Mouse (Mus musculus) heart, postnatal 0 days (tissue): ENCODE measurements around the gene Mettl7a3. TPM values are rescaled to one million over a fixed set of nuclear protein-coding genes. Genes with fewer than 3 reads are reported as not detected.
"Not testable (repeated sequence)": the region's sequence is repeated elsewhere in the genome, so short reads cannot be mapped to it uniquely, and the experiment has no call there.

Source experiments
- ATAC-seq: fragments of 200-750 bp; cut with Nextera tagmentation; 2 replicates; pipeline ENCODE4 v1.8.0; 2017; ENCODE audit warnings: low read depth, moderate number of reproducible peaks, moderate library complexity; ENCODE audit not compliant: insufficient read depth
- DNase-seq: peaks from one replicate; pipeline ENCODE4 v3.0.0-alpha.2; 2016; ENCODE audit warnings: low spot score
- H3K27ac ChIP-seq: fragments of 300-500 bp; sonication (generic); 2 replicates; pipeline ENCODE4 v1.5.1; 2014; ENCODE audit warnings: low read depth, mild to moderate bottlenecking
- H3K27me3 ChIP-seq: fragments of 300-500 bp; sonication (generic); 2 replicates; pipeline ENCODE4 v1.6.1; 2014; ENCODE audit warnings: low read length, mixed read lengths; ENCODE audit not compliant: control insufficient read depth, insufficient read depth
- H3K36me3 ChIP-seq: fragments of 300-500 bp; sonication (generic); replicated peaks from 2 replicates; pipeline ENCODE4 v1.6.1; 2014; ENCODE audit warnings: low read length, mixed read lengths; ENCODE audit not compliant: control insufficient read depth, insufficient read depth
- H3K4me1 ChIP-seq: fragments of 300-500 bp; sonication (generic); 2 replicates; pipeline ENCODE4 v1.6.1; 2014; ENCODE audit warnings: antibody characterized with exemption; ENCODE audit not compliant: control insufficient read depth, insufficient read depth
- H3K4me2 ChIP-seq: fragments of 300-500 bp; sonication (generic); 2 replicates; pipeline ENCODE4 v1.6.1; 2014; ENCODE audit warnings: low read depth, mild to moderate bottlenecking, low read length, moderate library complexity
- H3K4me3 ChIP-seq: fragments of 300-500 bp; sonication (generic); 2 replicates; pipeline ENCODE4 v1.5.1; 2014; ENCODE audit warnings: low read depth, low read length
- H3K9ac ChIP-seq: fragments of 300-500 bp; sonication (generic); replicated peaks from 2 replicates; pipeline ENCODE4 v1.6.1; 2014; ENCODE audit warnings: low read depth, low read length, mixed read lengths
- H3K9me3 ChIP-seq: fragments of 300-500 bp; sonication (generic); replicated peaks from 2 replicates; pipeline ENCODE4 v1.6.1; 2016; ENCODE audit warnings: low read length; ENCODE audit not compliant: control insufficient read depth
- CTCF ChIP-seq: IDR thresholded peaks from 2 replicates; pipeline ENCODE4 v1.5.1; 2016; ENCODE audit warnings: antibody characterized with exemption, control low read depth, low read depth
- EP300 ChIP-seq: IDR thresholded peaks from 2 replicates; pipeline ENCODE4 v1.6.1; 2016; ENCODE audit warnings: antibody characterized with exemption, low read depth
- WGBS: fragments of 180-500 bp; shearing (Covaris S2); extraction: QIAGEN DNeasy Blood & Tissue Kit; methylation state at CpG from one replicate; pipeline ENCODE4 v1.1.7; 2014; 5-methylcytosine and 5-hydroxymethylcytosine counted together
- polyA plus RNA-seq: library from polyadenylated mRNA; unstranded; fragments of >200 nt; fragmentation: Nextera tagmentation; extraction: Ambion mirVana; gene quantifications from 2 replicates; pipeline ENCODE4 v1.2.1, GENCODE M21; 2015
- total RNA-seq: library from RNA; depleted of rRNA; stranded (reverse); fragments of >200 nt; gene quantifications from 2 replicates; pipeline ENCODE4 v1.2.3, GENCODE M21; 2014; ENCODE audit warnings: low replicate concordance

Gene Mettl7a3
- total and polyA plus RNA-seq, 2 experiments from 2014 or later = not detected

DNA sequence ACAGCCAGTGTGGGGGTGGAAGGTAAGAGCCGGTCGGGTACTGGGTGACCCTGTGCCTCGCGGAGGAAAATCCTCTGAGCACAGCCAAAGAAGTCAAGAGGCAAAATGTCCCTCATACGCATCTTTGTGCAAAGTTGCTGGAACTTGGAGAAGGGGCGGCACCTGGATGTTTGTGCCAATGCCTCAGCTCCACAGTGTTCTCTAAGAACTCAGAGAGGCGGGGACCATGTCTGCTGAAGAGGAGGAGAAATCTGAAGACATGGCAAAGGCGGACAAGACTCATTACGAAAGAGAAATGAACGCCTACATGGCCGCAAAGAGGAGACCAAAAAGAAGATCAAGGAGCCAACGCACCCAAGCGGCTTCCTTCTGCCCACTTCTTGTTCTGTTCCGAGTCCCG, 33.2 kb upstream of the Mettl7a3 start:
- DNase-seq (no peak), ATAC-seq (no peak)
- H3K27me3 ChIP-seq = no peaks in the 10 kb centered on the region
- TF ChIP-seq EP300 = no peak
- TF ChIP-seq CTCF = no peak
- H3K36me3 ChIP-seq = no peaks in the 10 kb centered on the region
- no peak overlapping the region for H3K27ac ChIP-seq
- no peak overlapping the region for H3K4me3 ChIP-seq
- peaks cover 3% of the 10 kb centered on the region; the same call in 1 of the 2 replicates for H3K4me1 ChIP-seq
- no peaks in the 10 kb centered on the region for H3K9me3 ChIP-seq
- 83% methylated on average over 15 of the region's 15 CpGs for WGBS
- no peak overlapping the region for H3K9ac ChIP-seq
- H3K4me2 ChIP-seq = no peak overlapping the region

DNA sequence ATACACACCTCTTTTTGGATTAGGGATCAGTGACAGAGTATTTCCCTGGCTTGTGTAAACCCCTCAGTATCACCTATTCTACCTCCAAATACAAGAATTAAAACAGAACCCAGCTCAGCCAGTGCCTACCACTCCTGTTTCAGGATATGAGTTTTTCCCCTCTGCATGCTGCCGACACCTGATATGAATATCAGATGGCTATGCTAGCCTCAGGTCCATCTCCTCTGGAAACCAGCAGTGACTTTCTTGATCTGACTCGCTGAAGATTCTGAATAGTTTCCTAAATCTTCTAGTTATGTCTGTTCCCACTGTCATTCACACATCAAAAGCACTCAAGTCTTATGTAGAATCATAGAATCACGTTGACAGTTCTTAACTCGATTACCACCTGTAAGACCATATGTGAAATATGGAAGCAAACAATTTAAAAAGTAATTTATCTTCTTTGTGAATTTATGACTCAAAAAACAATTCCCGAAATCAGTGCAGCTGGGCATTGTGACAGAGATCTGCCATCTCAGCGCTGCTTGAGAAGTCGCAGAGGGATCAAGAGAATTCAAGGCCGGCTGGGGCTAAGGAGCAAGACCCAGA, 31.2 kb upstream of the Mettl7a3 start:
- Histone ChIP-seq H3K4me2 (peak overlapping the region; percentile 85), H3K9me3 (no peaks in the 10 kb centered on the region), H3K27me3 (no peaks in the 10 kb centered on the region), H3K4me3 (peak overlapping the region; percentile 62; the same call in 1 of the 2 replicates), H3K36me3 (no peaks in the 10 kb centered on the region), H3K4me1 (peaks cover 3% of the 10 kb centered on the region; the same call in 1 of the 2 replicates), H3K9ac (peak overlapping the region; percentile 72), H3K27ac (peak overlapping the region; percentile 92)
- TF ChIP-seq EP300 = no peak
- no peak for TF ChIP-seq CTCF
- WGBS = 60% methylated on average over 8 of the region's 8 CpGs
- DNase-seq = no peak
- no peak for ATAC-seq

DNA sequence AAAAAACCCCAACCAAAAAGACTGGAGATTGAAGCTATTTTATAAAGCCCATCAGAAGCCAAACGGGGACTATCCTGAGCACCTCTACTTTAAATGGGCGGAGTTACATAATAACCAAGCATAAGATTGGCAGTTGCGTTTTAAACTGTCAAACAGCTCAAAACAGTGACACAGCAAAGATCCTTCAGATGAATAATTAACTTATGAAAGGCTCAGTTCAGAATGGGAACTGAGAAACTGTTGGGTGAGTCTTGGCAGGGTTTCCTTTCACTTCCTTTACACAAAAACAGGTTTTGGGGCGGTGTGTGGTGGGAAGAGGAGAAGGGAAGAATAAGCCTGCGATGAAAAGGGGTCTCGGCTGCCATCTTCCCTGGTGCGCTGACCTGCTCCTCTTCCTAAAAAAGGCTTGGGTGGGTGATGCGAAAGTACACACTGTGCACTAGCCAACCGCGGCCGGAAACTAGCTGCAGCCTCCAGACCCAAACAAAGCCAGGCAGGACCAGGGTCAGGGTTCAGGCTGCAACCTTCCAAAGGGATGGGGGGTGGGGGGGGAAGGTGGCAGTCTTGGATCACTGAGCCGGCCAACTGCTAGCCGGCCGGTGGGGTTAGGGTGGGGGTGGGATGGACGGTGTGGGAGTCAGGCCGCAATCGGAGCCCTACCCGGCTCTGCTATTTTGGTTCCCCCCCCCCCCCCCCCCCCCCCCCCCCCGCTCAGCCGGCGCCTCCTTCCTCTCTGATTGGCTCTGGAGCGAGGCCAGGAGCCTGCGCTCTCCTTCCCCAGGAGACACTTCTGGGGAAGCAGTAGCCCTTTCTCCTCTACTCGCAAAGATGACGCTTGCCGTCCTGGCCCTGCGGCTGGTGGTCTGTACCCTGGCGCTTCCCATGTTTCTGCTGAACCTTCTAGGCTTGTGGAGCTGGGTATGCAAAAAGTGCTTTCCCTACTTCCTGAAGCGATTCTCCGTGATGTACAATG, 30.4 kb upstream of the Mettl7a3 start, which contains the start of gene Mettl7a1:
Gene Mettl7a1 (plus strand): TSS at position 122 of the 973 bp plus-strand sequence.
- peak; percentile 87 for ATAC-seq
- peak; percentile 70 for DNase-seq
- peaks cover 3% of the 10 kb centered on the region; the same call in 1 of the 2 replicates for H3K4me1 ChIP-seq
- H3K27ac ChIP-seq = peak within 1 kb of the TSS; percentile 92
- WGBS = 1% methylated on average over 22 of the region's 30 CpGs
- H3K9ac ChIP-seq = peak within 1 kb of the TSS; percentile 72
- no peaks in the 10 kb centered on the region for H3K27me3 ChIP-seq
- H3K9me3 ChIP-seq = no peaks in the 10 kb centered on the region
- TF ChIP-seq CTCF (no peak), EP300 (no peak)
- peak within 1 kb of the TSS; percentile 62 for H3K4me3 ChIP-seq
- peak within 1 kb of the TSS; percentile 85 for H3K4me2 ChIP-seq
- no peaks in the 10 kb centered on the region for H3K36me3 ChIP-seq

DNA sequence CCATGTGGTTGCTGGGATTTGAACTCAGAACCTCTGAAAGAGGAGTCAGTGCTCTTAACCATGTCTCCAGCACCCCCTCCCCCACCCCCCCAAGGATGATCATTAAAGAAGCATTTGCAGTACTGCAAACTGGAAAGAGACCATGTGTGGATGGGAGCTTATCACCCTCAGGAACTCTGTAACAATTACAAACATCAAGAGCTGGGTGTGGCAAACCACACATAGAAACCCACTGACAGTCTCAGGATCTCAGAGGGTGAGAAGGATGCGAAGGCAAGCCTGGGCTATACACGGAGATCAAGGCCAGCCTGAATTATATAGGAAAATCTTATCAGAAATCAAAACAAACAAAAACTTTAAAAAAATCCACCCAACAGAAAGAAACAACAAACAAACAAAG, 28.5 kb upstream of the Mettl7a3 start:
- H3K9ac ChIP-seq = no peak overlapping the region
- DNase-seq (no peak), ATAC-seq (no peak)
- 71% methylated on average over 2 of the region's 2 CpGs for WGBS
- H3K4me2 ChIP-seq = no peak overlapping the region
- H3K27me3 ChIP-seq = no peaks in the 10 kb centered on the region
- no peak overlapping the region for H3K27ac ChIP-seq
- H3K4me1 ChIP-seq = peaks cover 3% of the 10 kb centered on the region; the same call in 1 of the 2 replicates
- no peak overlapping the region for H3K4me3 ChIP-seq
- no peaks in the 10 kb centered on the region for H3K36me3 ChIP-seq
- no peaks in the 10 kb centered on the region for H3K9me3 ChIP-seq
- TF ChIP-seq EP300 = no peak
- TF ChIP-seq CTCF = no peak

DNA sequence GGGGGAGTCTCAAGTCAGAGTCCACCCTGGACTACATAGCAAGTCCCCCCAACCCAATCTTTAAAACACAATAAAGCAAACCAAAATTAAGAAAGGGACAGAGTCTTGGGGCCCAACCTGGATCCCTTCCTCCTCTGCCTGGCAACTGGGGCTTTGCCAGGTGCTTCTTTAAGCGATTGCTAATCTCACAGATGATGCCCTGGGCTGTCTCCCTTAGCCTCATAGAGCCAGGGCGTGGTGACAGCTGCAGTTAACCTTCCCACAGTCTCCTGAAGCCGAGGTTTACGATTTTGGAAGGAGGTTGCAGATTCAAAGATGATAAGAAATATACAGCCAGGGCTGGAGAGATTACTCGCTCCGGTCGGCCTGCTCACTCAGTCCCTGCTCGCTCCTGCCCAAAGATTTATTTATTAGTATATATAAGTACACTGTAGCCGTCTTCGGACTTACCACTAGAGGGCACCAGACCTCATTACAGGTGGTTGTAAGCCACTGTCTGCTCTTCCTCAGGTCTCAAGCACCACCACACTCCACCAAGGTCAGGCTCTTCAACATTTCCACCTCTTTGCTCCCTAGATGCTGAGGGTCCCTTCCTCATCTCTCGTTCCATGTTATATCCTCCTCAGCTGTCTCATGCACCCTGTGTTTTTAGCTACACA, 27.2 kb upstream of the Mettl7a3 start:
- DNase-seq (peak; percentile 23), ATAC-seq (peak; percentile 47; the same call in 1 of the 2 replicates)
- peak; percentile 53 for TF ChIP-seq CTCF
- not testable (repeated sequence) for H3K27ac ChIP-seq, H3K4me2 ChIP-seq, H3K27me3 ChIP-seq, H3K4me1 ChIP-seq, H3K36me3 ChIP-seq, H3K9ac ChIP-seq, H3K9me3 ChIP-seq, H3K4me3 ChIP-seq
- 31% methylated on average over 9 of the region's 11 CpGs for WGBS
